Mouse (Mus musculus) myocyte (in vitro differentiated cells): ENCODE measurements around the gene Nup85. TPM values are rescaled to one million over a fixed set of nuclear protein-coding genes. Genes with fewer than 3 reads are reported as not detected.

Source experiments
- H3K27me3 ChIP-seq: one replicate; pipeline ENCODE4 v1.6.1; 2011; ENCODE audit not compliant: control insufficient read depth, insufficient read depth, insufficient read length
- H3K36me3 ChIP-seq: one replicate; pipeline ENCODE4 v1.6.1; 2011; ENCODE audit not compliant: control insufficient read depth, insufficient read depth
- H3K4me2 ChIP-seq: one replicate; pipeline ENCODE4 v1.6.1; 2011; ENCODE audit warnings: low read depth, control low read depth
- H3K4me3 ChIP-seq: one replicate; pipeline ENCODE4 v1.5.1; 2011; ENCODE audit warnings: mild to moderate bottlenecking, control low read depth, moderate library complexity
- H3K79me2 ChIP-seq: one replicate; pipeline ENCODE4 v1.6.1; 2011; ENCODE audit not compliant: control insufficient read depth, insufficient read depth
- H3ac ChIP-seq: one replicate; pipeline ENCODE4 v1.6.1; 2011; ENCODE audit not compliant: control insufficient read depth, insufficient read length
- CEBPB ChIP-seq: IDR thresholded peaks from 2 replicates; pipeline ENCODE4 v1.6.1; 2011; ENCODE audit warnings: mild to moderate bottlenecking, moderate library complexity; ENCODE audit not compliant: poor library complexity, insufficient read depth, severe bottlenecking
- E2F4 ChIP-seq: IDR thresholded peaks from one replicate; pipeline ENCODE4 v1.6.1; 2011; ENCODE audit warnings: mild to moderate bottlenecking, control low read depth, moderate library complexity; ENCODE audit not compliant: insufficient read depth
- MAX ChIP-seq: IDR thresholded peaks from one replicate; pipeline ENCODE4 v1.6.1; 2011; ENCODE audit warnings: low read depth, mild to moderate bottlenecking, control low read depth
- MYOD1 ChIP-seq, 3 experiments: IDR thresholded peaks; one replicate each; pipeline ENCODE4 v1.6.1; 2011; ENCODE audit warnings: control low read depth in 2 of 3, low read depth in 2 of 3, mild to moderate bottlenecking in 2 of 3, moderate library complexity in 1 of 3; ENCODE audit not compliant: insufficient read length in 2 of 3, control insufficient read depth in 1 of 3
- MYOG ChIP-seq, 3 experiments: IDR thresholded peaks; one replicate each; pipeline ENCODE4 v1.6.1; 2011; ENCODE audit warnings: control low read depth in 2 of 3, low read depth in 2 of 3, mild to moderate bottlenecking in 2 of 3; ENCODE audit not compliant: insufficient read length in 2 of 3, control insufficient read depth in 1 of 3, insufficient read depth in 1 of 3
- POLR2A ChIP-seq: IDR thresholded peaks from one replicate; pipeline ENCODE4 v1.6.1; 2011; ENCODE audit warnings: low read depth, mild to moderate bottlenecking, control low read depth, moderate library complexity; ENCODE audit not compliant: insufficient read length
- POLR2AphosphoS2 ChIP-seq: IDR thresholded peaks from one replicate; pipeline ENCODE4 v1.6.1; 2011; ENCODE audit warnings: low read depth, control low read depth; ENCODE audit not compliant: insufficient read length
- REST ChIP-seq: IDR thresholded peaks from one replicate; pipeline ENCODE4 v1.6.1; 2011; ENCODE audit warnings: mild to moderate bottlenecking, control low read depth, moderate library complexity; ENCODE audit not compliant: insufficient read depth, insufficient read length
- SRF ChIP-seq: IDR thresholded peaks from one replicate; pipeline ENCODE4 v1.6.1; 2011; ENCODE audit warnings: low read depth; ENCODE audit not compliant: control insufficient read depth, insufficient read length
- TCF12 ChIP-seq: IDR thresholded peaks from one replicate; pipeline ENCODE4 v1.6.1; 2011; ENCODE audit warnings: mild to moderate bottlenecking, control low read depth; ENCODE audit not compliant: poor library complexity, insufficient read depth, severe bottlenecking
- TCF3 ChIP-seq: IDR thresholded peaks from one replicate; pipeline ENCODE4 v1.6.1; 2011; ENCODE audit warnings: low read depth, control low read depth; ENCODE audit not compliant: insufficient read length
- USF1 ChIP-seq: IDR thresholded peaks from one replicate; pipeline ENCODE4 v1.6.1; 2011; ENCODE audit warnings: low read depth, mild to moderate bottlenecking, control low read depth, moderate library complexity
- polyA plus RNA-seq: library from polyadenylated mRNA; unstranded; fragments of >200 nt; fragmentation: generic; extraction: Trizol; gene quantifications from one replicate; pipeline ENCODE4 v1.2.1, GENCODE M21; 2012; ENCODE audit warnings: missing spikeins

Nup85 gene
- polyA plus RNA-seq, 1 experiment, result 41.1 TPM

- TF ChIP-seq E2F4, result no peak
- peak; percentile 18 for TF ChIP-seq POLR2A
- Histone ChIP-seq H3K4me2 (no peak overlapping the region), H3ac (no peak overlapping the region), H3K27me3 (no peaks in the 10 kb centered on the region), H3K36me3 (peaks cover 53% of the 10 kb centered on the region), H3K4me3 (no peak overlapping the region), H3K79me2 (no peaks in the 10 kb centered on the region)
Observed at GRCm38 (mm10) chr11:115582913-115583606, 18.8 kb downstream of the Nup85 start.

GRCm38 (mm10) chr11:115584376-115585073 lies 20.3 kb downstream of the Nup85 start:
- Histone ChIP-seq H3K4me2 (no peak overlapping the region), H3K4me3 (no peak overlapping the region), H3ac (no peak overlapping the region), H3K36me3 (peaks cover 54% of the 10 kb centered on the region), H3K27me3 (no peaks in the 10 kb centered on the region), H3K79me2 (no peaks in the 10 kb centered on the region)
- TF ChIP-seq POLR2AphosphoS2, result peak; percentile 20
- no peak for TF ChIP-seq MYOD1 (IDR thresholded peaks at IDR 0.05; ENCODE audit: control insufficient read depth in 1 of 3, insufficient read length in 2 of 3, low read depth in 2 of 3)

- TF ChIP-seq MAX, result no peak
- no peak for TF ChIP-seq USF1
- no peak for TF ChIP-seq E2F4
- TF ChIP-seq TCF12, result no peak
- TF ChIP-seq POLR2A, result peak; percentile 13
- no peak for TF ChIP-seq POLR2AphosphoS2
- no peak for TF ChIP-seq MYOG (IDR thresholded peaks at IDR 0.05; ENCODE audit: control insufficient read depth in 1 of 3, insufficient read depth in 1 of 3, insufficient read length in 2 of 3, low read depth in 2 of 3)
- TF ChIP-seq TCF3, result no peak
- TF ChIP-seq REST, result no peak
- Histone ChIP-seq H3K36me3 (peaks cover 50% of the 10 kb centered on the region), H3K4me2 (no peak overlapping the region), H3K27me3 (no peaks in the 10 kb centered on the region), H3K79me2 (no peaks in the 10 kb centered on the region), H3K4me3 (no peak overlapping the region), H3ac (no peak overlapping the region)
Observed at GRCm38 (mm10) chr11:115585573-115586100, 21.4 kb downstream of the Nup85 start.

- Histone ChIP-seq H3K36me3 (peaks cover 48% of the 10 kb centered on the region), H3K4me2 (no peak overlapping the region), H3ac (no peak overlapping the region), H3K79me2 (no peaks in the 10 kb centered on the region), H3K4me3 (no peak overlapping the region), H3K27me3 (no peaks in the 10 kb centered on the region)
- TF ChIP-seq MYOD1 (IDR thresholded peaks at IDR 0.05; ENCODE audit: control insufficient read depth in 1 of 3, insufficient read length in 2 of 3, low read depth in 2 of 3) (no peak), MYOG (IDR thresholded peaks at IDR 0.05; ENCODE audit: control insufficient read depth in 1 of 3, insufficient read depth in 1 of 3, insufficient read length in 2 of 3, low read depth in 2 of 3) (no peak), REST (no peak), TCF12 (no peak), POLR2AphosphoS2 (no peak), POLR2A (no peak), USF1 (no peak), SRF (no peak), TCF3 (no peak), CEBPB (no peak), E2F4 (no peak), MAX (no peak)
Observed at GRCm38 (mm10) chr11:115586403-115586802, 22.2 kb downstream of the Nup85 start.

GRCm38 (mm10) chr11:115587984-115588383 lies 23.8 kb downstream of the Nup85 start:
- TF ChIP-seq E2F4 (no peak), SRF (no peak), TCF3 (no peak), MAX (no peak)
- H3K4me3 ChIP-seq, result no peak overlapping the region
- H3ac ChIP-seq, result no peak overlapping the region
- H3K36me3 ChIP-seq, result peaks cover 43% of the 10 kb centered on the region
- no peaks in the 10 kb centered on the region for H3K79me2 ChIP-seq
- H3K27me3 ChIP-seq, result no peaks in the 10 kb centered on the region
- no peak overlapping the region for H3K4me2 ChIP-seq
